Mouse (Mus musculus): Measurements from ENCODE around the gene Srrt. TPM values are rescaled to one million over a fixed set of nuclear protein-coding genes. Genes with fewer than 3 reads are reported as not detected.
A peak's percentile ranks its signal among the peaks of the same experiment; 100 is the strongest.

Gene Srrt
- polyA plus RNA-seq (2014; fragmentation: Nextera tagmentation; extraction: Ambion mirVana) = 137 and 141 TPM in 2 replicates

DNA sequence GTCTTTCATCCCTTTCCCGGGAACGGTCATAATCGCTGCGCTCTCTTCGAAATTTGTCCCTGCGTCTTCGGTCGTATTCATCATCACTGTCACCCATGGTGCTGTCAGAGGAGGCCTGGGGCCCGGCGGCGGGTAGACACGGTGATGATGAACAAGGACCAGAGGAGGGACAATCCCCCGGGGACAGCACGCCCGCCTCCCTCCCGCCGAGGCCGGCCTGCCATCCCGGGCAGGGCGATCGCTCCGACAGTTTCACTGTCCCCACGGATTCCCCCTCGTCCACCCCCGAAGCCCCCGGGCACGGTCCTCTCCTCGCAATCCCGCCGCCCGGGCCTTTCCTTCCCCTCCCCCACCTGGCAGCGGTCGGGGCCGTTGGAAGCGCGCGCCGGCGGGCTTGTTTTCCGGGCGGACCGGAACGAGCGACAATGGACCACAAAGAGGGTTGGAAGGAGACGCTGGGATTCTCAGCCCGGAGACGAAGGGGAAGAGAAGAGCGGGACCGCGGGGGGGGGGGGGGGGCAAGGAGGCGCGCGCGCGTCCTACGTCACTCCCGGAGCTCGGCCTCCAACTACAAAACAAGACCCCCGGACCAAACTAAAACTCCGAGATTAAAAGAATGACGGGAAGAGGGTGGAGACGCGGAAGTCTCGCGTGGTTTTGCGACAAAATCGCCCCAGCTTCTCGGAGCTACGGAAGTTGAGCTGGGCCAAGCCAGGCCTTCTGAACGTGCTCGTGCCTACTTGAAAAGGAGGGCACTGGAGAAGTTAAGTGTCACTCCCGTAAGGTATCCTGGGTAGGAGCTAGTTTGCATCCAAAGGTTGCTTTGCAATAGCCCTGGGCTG lies at the start of gene Srrt:
Gene Srrt (minus strand): TSS at position 604 of the 842 bp plus-strand sequence.
- no peaks in the 10 kb centered on the region for H3K27me3 ChIP-seq (ENCODE audit: insufficient read depth, low read length)
- H3K4me2 ChIP-seq = peak within 1 kb of the TSS; percentile 81
- peak within 1 kb of the TSS; percentile 95 for H3K27ac ChIP-seq (ENCODE audit: low read depth)
- TF ChIP-seq CTCF (IDR thresholded peaks at IDR 0.05; ENCODE audit: low read depth) = no peak
- H3K9ac ChIP-seq = peak within 1 kb of the TSS; percentile 97
- H3K36me3 ChIP-seq (ENCODE audit: insufficient read depth) = peaks cover 74% of the 10 kb centered on the region
- H3K9me3 ChIP-seq (ENCODE audit: low read depth, low read length) = no peaks in the 10 kb centered on the region
- DNase-seq (peak; percentile 99), ATAC-seq (ENCODE audit: insufficient read depth) (peak; percentile 89)
- H3K4me3 ChIP-seq (ENCODE audit: low read depth, low read length) = peak within 1 kb of the TSS; percentile 94
- WGBS = under 1% methylated on average over 70 of the region's 72 CpGs
- H3K4me1 ChIP-seq (ENCODE audit: insufficient read depth) = peaks cover 22% of the 10 kb centered on the region

DNA sequence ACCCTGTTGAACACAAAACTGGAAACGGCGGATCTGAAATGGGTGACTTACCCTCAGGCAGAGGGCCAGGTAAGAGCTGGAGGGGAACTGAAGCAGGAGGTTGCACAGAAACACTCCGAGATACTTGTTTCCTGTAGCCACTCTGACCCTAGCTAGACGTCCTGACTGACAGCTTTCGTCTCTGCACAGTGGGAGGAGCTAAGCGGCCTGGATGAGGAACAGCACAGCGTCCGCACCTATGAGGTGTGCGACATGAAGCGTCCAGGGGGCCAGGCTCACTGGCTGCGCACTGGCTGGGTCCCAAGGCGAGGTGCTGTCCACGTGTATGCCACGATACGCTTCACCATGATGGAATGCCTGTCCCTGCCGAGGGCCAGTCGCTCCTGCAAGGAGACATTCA lies 46.6 kb upstream of the Srrt start:
- H3K4me2 ChIP-seq = 0 out of 2 replicates have a peak overlapping the region, but pooled peaks have one; percentile 18

DNA sequence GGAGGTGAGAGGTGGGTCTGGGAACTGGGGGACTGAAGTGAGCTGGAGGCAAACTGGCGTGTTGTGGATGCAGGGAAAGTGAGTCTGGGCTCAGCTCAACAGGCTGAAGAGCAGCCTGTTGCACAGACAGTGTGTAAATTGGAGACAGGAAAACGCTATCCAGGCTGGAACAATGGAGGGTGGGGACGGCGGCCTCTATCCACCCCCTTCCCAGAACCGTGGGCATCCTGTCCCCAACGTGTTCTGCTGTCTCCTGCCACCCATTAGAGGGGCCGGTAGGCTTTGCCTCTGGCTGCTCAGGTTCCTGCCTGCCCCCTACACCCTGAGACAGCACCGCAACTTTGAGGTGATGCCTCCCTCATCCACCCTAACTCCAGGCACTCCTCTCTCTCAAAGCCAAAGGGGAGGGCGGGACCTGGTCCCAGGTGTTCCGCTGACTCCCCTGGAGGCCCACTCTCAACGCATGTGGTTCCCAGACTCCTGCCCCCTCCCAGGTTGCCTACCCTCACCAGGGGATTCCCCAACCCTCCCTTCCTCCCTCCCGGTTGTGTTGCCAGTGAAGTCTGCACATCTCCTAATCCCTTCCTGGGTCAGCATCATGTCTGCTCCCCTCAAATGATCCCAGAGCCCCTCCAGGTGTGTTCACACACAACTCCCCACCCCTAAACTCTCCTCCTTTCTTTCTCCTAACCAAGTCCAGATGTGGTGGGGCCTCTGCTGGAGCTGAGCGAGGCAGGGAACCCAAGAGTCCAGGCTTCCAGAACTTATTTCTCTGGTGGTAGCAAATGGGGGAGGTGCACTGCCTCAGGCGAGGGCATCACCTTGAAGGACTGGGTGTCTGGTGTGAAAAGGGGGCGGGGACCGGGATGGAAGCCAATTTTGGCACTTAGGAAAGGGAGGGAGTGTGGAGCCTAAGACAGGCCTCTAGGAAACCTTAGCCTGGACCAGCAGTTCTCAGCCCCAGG lies 44.8 kb upstream of the Srrt start:
- ATAC-seq (ENCODE audit: insufficient read depth) (no peak), DNase-seq (peak; percentile 63)
- peaks cover 41% of the 10 kb centered on the region for H3K36me3 ChIP-seq (ENCODE audit: insufficient read depth)
- H3K27me3 ChIP-seq (ENCODE audit: insufficient read depth, low read length) = no peaks in the 10 kb centered on the region
- H3K9me3 ChIP-seq (ENCODE audit: low read depth, low read length) = no peaks in the 10 kb centered on the region
- no peak for TF ChIP-seq CTCF (IDR thresholded peaks at IDR 0.05; ENCODE audit: low read depth)
- H3K4me3 ChIP-seq (ENCODE audit: low read depth, low read length) = peak overlapping the region; percentile 92
- WGBS = 7% methylated on average over 16 of the region's 16 CpGs
- peak overlapping the region; percentile 95 for H3K4me2 ChIP-seq
- H3K27ac ChIP-seq (ENCODE audit: low read depth) = peak overlapping the region; percentile 98; the same call in 1 of the 2 replicates
- H3K9ac ChIP-seq = peak overlapping the region; percentile 98
- peaks cover 12% of the 10 kb centered on the region; the same call in 1 of the 2 replicates for H3K4me1 ChIP-seq (ENCODE audit: insufficient read depth)

More for the DNA sequence above, 46.6 kb upstream of the Srrt start:
- Histone ChIP-seq H3K27ac (ENCODE audit: low read depth) (no peak overlapping the region), H3K9ac (no peak overlapping the region), H3K4me3 (ENCODE audit: low read depth, low read length) (no peak overlapping the region), H3K36me3 (ENCODE audit: insufficient read depth) (peaks cover 59% of the 10 kb centered on the region), H3K4me1 (ENCODE audit: insufficient read depth) (no peaks in the 10 kb centered on the region), H3K9me3 (ENCODE audit: low read depth, low read length) (no peaks in the 10 kb centered on the region), H3K27me3 (ENCODE audit: insufficient read depth, low read length) (no peaks in the 10 kb centered on the region)
- DNase-seq (no peak), ATAC-seq (ENCODE audit: insufficient read depth) (no peak)
- no peak for TF ChIP-seq CTCF (IDR thresholded peaks at IDR 0.05; ENCODE audit: low read depth)
- WGBS = 75% methylated on average over 17 of the region's 17 CpGs

DNA sequence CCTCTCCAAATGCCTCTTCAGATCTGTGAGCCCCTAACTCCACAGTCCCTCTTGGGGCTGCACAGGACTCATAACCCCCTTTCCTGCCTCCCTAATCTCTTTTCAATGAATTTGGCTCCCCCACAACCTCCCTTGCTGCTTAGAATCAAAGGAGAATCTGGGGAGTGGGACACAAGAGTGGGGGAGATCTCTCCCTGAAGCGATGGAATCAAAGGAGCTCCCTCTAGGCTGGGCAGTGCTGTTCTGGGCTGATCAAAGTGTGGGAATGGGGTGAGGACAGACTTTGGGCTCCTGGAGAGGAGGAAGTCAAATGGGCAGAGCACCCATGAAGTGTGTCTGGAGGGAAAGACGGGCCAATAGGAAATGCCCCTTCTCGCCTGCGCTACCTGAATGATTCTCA lies 43.9 kb upstream of the Srrt start:
- ATAC-seq (ENCODE audit: insufficient read depth) = no peak
- Histone ChIP-seq H3K36me3 (ENCODE audit: insufficient read depth) (peaks cover 33% of the 10 kb centered on the region), H3K4me3 (ENCODE audit: low read depth, low read length) (peak overlapping the region; percentile 92), H3K4me1 (ENCODE audit: insufficient read depth) (peaks cover 20% of the 10 kb centered on the region; the same call in 1 of the 2 replicates), H3K4me2 (peak overlapping the region; percentile 95), H3K27ac (ENCODE audit: low read depth) (peak overlapping the region; percentile 98), H3K27me3 (ENCODE audit: insufficient read depth, low read length) (no peaks in the 10 kb centered on the region), H3K9me3 (ENCODE audit: low read depth, low read length) (no peaks in the 10 kb centered on the region), H3K9ac (peak overlapping the region; percentile 98)
- WGBS = 7% methylated on average over 4 of the region's 4 CpGs
- DNase-seq = no peak
- no peak for TF ChIP-seq CTCF (IDR thresholded peaks at IDR 0.05; ENCODE audit: low read depth)

DNA sequence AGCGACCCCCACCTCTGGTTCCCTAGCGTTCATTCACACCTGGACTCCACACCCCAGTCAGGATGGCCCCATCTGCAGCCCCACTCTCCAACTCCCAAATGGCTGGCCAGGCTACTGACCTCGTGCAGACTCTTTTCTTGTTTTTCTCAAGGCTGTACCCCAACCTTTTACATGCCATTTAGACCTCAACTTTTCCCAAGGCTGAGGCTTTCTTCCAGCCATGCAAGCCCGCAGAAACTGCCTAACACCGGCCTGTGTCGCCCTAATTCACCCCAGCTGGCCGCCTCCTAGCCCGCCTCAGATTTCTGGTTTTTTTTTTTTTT lies 43.5 kb upstream of the Srrt start:
- 3% methylated on average over 8 of the region's 8 CpGs for WGBS
- Histone ChIP-seq H3K36me3 (ENCODE audit: insufficient read depth) (peaks cover 29% of the 10 kb centered on the region), H3K4me1 (ENCODE audit: insufficient read depth) (peaks cover 23% of the 10 kb centered on the region; the same call in 1 of the 2 replicates)

DNA sequence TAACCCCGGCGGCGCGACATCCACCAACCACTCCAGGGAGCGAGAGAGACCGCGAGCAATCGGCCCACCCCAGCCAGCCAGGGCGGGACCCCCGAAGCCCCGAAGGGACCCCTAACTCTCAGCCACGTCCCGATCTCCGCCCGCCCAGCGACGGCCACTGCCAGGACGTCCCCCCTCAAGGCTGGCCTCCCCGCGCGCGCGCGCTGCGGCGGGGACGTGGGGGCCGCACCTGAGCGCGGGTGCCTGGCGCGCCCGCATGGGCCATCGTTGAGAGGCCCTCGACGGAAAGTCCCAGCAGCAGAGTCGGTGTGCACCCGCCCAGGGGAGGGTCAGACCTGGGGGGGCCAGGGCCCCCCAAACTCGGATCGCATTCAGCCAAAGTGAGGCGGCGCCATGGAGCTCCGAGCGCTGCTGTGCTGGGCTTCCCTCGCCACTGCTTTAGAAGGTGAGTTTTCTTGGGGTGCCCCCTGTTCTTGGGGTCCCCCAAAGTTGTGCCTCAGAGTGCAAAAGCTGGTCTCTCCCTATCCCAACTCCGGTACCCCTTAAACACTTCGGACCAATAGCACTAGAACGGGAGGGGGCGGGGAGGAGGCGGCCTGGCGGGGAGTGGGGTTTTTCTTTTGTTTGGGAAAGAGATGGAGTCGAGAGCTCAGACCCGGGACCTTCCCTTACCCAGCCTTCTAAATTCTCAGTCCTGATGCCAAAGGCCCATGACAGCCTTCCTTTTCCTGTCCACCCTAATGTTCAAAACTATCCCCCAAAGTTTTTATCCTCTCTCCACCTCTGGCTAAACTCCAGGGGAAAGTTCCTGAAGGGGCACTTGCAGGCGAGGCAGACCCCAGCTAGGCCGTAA lies 43.0 kb upstream of the Srrt start:
- Histone ChIP-seq H3K9me3 (ENCODE audit: low read depth, low read length) (no peaks in the 10 kb centered on the region), H3K9ac (peak overlapping the region; percentile 98), H3K36me3 (ENCODE audit: insufficient read depth) (peaks cover 23% of the 10 kb centered on the region), H3K4me3 (ENCODE audit: low read depth, low read length) (peak overlapping the region; percentile 92), H3K4me1 (ENCODE audit: insufficient read depth) (peaks cover 26% of the 10 kb centered on the region; the same call in 1 of the 2 replicates), H3K27ac (ENCODE audit: low read depth) (peak overlapping the region; percentile 98), H3K4me2 (peak overlapping the region; percentile 95), H3K27me3 (ENCODE audit: insufficient read depth, low read length) (no peaks in the 10 kb centered on the region)
- DNase-seq (peak; percentile 31), ATAC-seq (ENCODE audit: insufficient read depth) (peak; percentile 46)
- TF ChIP-seq CTCF (IDR thresholded peaks at IDR 0.05; ENCODE audit: low read depth) = no peak
- WGBS = under 1% methylated on average over 55 of the region's 55 CpGs

More for the DNA sequence above, 43.5 kb upstream of the Srrt start:
- H3K27ac ChIP-seq (ENCODE audit: low read depth) = peak overlapping the region; percentile 98
- peak overlapping the region; percentile 95 for H3K4me2 ChIP-seq
- no peaks in the 10 kb centered on the region for H3K27me3 ChIP-seq (ENCODE audit: insufficient read depth, low read length)
- DNase-seq (no peak), ATAC-seq (ENCODE audit: insufficient read depth) (no peak)
- peak overlapping the region; percentile 92 for H3K4me3 ChIP-seq (ENCODE audit: low read depth, low read length)
- no peaks in the 10 kb centered on the region for H3K9me3 ChIP-seq (ENCODE audit: low read depth, low read length)
- no peak for TF ChIP-seq CTCF (IDR thresholded peaks at IDR 0.05; ENCODE audit: low read depth)
- H3K9ac ChIP-seq = peak overlapping the region; percentile 98
